Mouse (Mus musculus): ENCODE data around the gene Creg1. TPM values are rescaled to one million over a fixed set of nuclear protein-coding genes. Genes with fewer than 3 reads are reported as not detected.

The Creg1 gene
- 12.4 and 12.8 TPM in 2 replicates for polyA plus RNA-seq (2012; rRNA removed)

DNA sequence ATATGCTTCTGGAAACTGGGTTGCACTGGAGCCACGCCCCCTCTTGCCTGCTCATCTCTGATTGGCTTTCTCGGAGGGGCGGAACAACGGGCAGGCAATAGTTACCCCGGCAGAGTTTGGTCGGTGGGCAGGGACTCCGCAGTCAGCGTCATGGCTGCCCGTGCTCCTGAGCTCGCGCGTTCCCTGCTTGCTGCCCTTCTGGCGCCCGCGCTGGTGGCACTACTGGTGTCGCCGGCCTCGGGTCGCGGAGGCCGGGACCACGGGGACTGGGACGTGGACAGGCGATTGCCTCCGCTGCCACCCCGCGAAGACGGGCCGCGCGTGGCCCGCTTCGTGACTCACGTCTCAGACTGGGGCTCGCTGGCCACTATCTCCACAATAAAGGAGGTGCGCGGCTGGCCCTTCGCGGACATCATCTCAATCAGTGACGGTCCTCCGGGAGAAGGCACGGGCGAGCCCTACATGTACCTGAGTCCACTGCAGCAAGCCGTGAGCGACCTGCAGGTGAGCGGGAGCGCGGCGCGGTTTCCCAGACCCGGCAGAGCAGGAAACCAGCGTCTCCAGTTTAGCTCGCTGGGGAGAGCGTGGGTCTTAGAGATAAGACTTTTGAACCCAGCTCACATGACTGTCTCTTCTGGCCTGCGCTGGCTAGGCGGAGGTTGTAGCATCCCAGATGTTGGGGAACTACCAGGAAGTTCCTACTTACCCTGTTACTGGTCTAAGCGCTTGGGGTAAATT is at the start of gene Creg1:
Creg1 (plus strand) TSS at position 112 of the 738 bp plus-strand sequence.
- TF ChIP-seq CTCF (IDR thresholded peaks at IDR 0.05; ENCODE audit: borderline replicate concordance, extremely low read depth, insufficient read depth, insufficient read length) (no peak), POLR2A (IDR thresholded peaks at IDR 0.05; ENCODE audit: borderline replicate concordance, extremely low read depth, insufficient read depth, insufficient read length, poor library complexity, severe bottlenecking) (peak; percentile 66; the same call in 1 of the 2 replicates)
- DNase-seq (ENCODE audit: low read depth), result peak; percentile 97

DNA sequence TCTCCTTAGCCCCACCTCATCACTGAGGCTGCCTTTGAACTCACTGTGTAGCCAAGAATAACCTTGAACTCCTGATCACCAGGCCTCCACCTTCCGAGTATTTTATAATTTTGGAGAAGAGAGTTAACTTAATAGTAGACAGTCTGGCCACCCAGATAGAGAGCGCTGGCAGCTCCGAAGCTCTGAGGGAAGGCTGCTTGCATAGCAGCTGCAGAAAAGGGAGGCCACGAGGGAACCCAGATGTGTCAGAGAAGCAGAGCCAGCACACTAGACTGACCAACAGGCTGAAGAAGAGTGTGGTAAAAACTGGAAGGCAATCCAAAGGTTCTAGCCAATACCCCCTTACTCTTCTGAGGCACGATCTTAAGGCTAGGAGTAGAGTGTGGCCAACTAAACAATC is 49.7 kb upstream of the Creg1 start:
- DNase-seq (ENCODE audit: low read depth), result no peak
- no peak for TF ChIP-seq CTCF (IDR thresholded peaks at IDR 0.05; ENCODE audit: borderline replicate concordance, extremely low read depth, insufficient read depth, insufficient read length)
- TF ChIP-seq POLR2A (IDR thresholded peaks at IDR 0.05; ENCODE audit: borderline replicate concordance, extremely low read depth, insufficient read depth, insufficient read length, poor library complexity, severe bottlenecking), result no peak

DNA sequence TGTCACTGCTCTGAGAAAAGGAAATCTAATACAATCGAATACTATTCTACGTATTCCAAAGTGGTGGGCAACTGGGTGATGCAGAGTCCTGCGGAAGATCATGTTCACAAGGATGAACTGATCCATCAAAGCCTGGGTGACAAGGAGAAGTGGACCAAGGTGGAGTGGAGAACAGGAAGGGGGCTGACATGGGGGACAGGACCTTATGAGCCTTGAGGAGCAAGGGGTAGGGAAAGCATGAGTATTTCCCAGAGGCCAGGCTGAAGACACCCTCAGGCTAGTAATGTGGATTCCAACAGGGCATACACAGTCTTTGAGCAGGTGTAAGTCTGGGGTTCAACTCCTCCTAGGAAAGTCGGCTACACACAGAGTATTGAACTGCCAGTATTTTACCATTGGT is 47.1 kb upstream of the Creg1 start:
- DNase-seq (ENCODE audit: low read depth), result no peak
- TF ChIP-seq CTCF (IDR thresholded peaks at IDR 0.05; ENCODE audit: borderline replicate concordance, extremely low read depth, insufficient read depth, insufficient read length) (no peak), POLR2A (IDR thresholded peaks at IDR 0.05; ENCODE audit: borderline replicate concordance, extremely low read depth, insufficient read depth, insufficient read length, poor library complexity, severe bottlenecking) (no peak)

DNA sequence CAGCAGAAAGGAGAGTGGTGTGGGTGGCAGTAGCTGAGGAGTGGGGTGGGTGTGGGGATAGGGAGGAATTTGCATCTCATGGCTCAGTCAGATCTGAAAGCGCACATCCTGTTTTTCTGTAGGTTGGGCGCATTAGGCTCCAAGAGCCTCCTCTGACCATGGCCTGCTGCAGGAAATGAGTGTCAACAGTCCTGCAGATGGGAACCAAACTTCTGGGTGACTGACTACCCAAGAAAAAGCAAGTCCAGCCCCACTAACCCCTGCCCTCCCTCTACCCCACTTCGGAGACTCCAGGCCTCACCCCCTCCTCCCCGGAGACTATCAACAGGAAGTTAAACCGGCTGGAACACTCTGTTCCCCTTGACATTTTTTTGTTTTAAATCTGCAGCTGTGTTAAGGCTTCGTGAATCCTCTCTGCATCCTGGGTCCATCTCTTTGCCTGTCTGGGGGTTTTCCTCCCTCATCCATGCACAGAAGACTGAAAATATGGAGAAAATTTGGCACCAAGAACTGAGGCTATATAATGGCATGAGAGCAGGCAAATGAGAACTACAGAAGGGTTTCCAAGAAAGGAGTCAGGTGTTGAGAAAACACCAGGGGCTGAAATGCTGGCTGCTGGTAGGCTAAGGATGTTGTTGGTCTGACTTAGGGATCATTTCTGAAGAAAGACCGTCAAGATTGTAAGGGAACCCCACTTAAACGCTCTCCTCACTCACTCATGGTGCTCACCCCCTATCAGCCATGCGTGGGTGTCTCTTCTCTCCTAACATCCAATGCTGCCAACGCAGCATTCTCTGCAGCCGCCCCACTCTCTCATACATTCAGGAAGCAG is 45.6 kb upstream of the Creg1 start:
- DNase-seq (ENCODE audit: low read depth), result peak; percentile 34

DNA sequence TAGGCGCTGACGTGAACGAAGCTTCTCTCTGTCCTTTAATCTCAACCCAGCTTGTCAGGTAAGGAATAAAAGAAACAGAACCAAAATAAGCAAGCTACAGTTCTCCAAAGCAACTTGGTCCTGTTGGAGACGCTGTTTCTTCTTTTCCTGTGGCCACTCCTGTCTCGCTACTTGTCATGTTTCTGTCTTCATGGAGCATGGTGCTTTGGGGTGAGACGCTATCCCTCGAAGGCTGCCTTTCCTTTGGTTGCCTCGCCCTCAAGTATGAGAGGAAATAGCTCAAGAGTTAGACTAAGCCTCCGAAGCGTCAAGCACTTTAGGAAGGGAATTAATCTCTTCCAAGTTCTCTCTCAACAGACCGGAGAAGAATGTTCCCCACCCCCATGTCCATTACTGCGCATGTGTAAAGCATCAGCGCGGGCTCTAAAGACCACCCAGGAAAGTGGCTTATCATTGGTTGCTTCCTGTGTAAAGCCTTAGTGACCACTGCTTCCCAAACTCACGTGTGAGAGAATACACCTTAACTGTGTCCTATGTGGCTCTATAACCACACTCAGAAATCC is 44.9 kb upstream of the Creg1 start:
- no peak for DNase-seq (ENCODE audit: low read depth)
- TF ChIP-seq CTCF (IDR thresholded peaks at IDR 0.05; ENCODE audit: borderline replicate concordance, extremely low read depth, insufficient read depth, insufficient read length) (no peak), POLR2A (IDR thresholded peaks at IDR 0.05; ENCODE audit: borderline replicate concordance, extremely low read depth, insufficient read depth, insufficient read length, poor library complexity, severe bottlenecking) (no peak)

More for the DNA sequence above, 45.6 kb upstream of the Creg1 start:
- TF ChIP-seq CTCF (IDR thresholded peaks at IDR 0.05; ENCODE audit: borderline replicate concordance, extremely low read depth, insufficient read depth, insufficient read length) (no peak), POLR2A (IDR thresholded peaks at IDR 0.05; ENCODE audit: borderline replicate concordance, extremely low read depth, insufficient read depth, insufficient read length, poor library complexity, severe bottlenecking) (no peak)

DNA sequence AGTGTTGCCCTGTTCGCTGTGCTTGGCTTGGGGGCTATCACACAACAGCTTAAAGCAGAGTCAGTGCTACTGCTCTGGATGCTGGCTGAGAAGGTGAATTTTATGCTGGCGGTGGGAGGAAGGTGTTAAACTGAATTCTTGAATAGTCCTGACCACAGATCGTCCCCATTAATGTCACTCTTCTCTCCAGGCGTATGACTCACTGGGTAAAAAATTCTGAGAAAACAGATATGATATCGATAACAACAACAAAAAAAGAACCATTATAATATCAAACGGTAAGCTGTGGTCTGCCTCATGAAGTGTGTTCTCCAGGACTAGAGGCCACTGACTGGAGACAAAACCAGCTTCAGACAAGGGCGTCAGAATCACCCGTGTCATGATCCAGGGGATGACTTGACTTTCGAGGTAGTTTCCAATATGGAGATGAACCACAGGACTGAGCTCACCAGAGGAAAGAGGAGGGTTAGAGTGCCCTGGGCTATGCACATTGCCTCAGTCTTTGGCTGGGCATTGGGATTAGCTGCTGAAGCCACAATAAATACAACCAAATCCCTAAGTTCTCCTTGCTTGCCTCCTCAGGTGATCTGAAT is 40.9 kb upstream of the Creg1 start:
- no peak for DNase-seq (ENCODE audit: low read depth)
- TF ChIP-seq CTCF (IDR thresholded peaks at IDR 0.05; ENCODE audit: borderline replicate concordance, extremely low read depth, insufficient read depth, insufficient read length) (no peak), POLR2A (IDR thresholded peaks at IDR 0.05; ENCODE audit: borderline replicate concordance, extremely low read depth, insufficient read depth, insufficient read length, poor library complexity, severe bottlenecking) (no peak)

DNA sequence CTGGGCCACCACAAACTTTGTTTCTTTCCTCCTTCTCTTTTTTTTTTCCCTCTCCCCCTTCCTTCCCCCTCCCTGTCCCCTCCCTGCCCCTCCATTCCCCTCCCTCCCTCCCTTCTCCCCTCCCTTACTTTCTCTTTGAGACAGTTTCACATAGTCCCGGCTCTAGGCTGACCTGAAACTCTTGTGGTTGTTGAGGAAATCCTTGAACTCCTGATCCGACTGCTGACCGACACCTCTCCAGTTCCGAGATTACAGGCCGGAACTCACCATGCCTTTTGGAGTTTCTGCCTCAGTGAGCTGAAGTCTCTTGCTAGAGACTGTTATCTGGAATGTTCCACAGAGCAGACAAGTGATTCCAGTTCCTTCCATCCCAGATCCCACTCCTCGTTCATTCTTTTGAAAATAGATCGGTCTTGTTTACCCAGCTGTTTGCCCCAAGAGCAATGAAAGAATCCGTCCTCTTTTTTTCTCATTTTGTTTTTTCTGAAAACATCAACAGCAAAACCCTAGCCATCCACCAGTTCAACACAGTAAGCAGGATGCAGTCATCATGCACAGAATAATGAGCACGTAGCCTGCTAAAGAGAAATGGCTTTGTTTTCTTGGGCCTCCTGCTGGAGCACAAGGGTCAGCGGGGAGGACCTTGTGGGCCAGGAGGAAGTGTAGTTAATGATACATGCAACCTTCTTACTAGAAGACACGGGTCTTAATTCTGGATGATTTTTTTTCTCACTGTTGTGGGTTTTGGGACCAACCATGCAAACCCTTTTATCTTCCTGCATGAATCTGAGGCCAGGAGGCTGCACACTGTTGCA is 39.1 kb upstream of the Creg1 start:
- DNase-seq (ENCODE audit: low read depth), result peak; percentile 38
- TF ChIP-seq CTCF (IDR thresholded peaks at IDR 0.05; ENCODE audit: borderline replicate concordance, extremely low read depth, insufficient read depth, insufficient read length) (no peak), POLR2A (IDR thresholded peaks at IDR 0.05; ENCODE audit: borderline replicate concordance, extremely low read depth, insufficient read depth, insufficient read length, poor library complexity, severe bottlenecking) (no peak)

DNA sequence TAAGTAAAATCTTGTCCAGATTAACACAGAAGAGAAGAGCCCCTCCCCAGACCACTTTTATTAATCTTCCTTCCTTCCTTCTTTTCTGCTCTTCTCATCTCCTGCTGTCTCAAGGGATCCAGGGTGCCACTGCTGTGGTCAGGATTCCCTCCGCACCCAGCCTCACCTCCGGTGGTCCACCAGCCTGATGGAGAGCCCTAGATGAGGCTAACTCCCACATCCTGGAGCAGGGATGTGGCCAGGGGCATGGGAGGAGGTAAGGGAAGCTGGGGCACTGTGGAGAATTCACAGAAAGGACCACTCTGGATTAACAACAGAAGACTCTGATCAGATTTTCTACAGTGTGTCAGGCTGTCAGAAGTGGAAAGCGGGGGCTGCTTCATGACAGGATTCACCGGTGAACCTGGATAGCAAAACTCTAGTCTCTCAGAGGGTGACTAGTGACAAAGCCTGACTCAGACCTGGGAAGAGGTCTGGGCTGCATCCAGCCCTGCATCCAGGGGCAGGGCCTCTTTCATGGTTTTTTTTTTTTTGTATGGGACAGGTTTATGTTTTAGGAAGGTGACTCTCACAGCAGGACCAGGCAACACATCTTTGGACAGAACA is 38.4 kb upstream of the Creg1 start:
- TF ChIP-seq CTCF (IDR thresholded peaks at IDR 0.05; ENCODE audit: borderline replicate concordance, extremely low read depth, insufficient read depth, insufficient read length) (no peak), POLR2A (IDR thresholded peaks at IDR 0.05; ENCODE audit: borderline replicate concordance, extremely low read depth, insufficient read depth, insufficient read length, poor library complexity, severe bottlenecking) (no peak)
- no peak for DNase-seq (ENCODE audit: low read depth)

DNA sequence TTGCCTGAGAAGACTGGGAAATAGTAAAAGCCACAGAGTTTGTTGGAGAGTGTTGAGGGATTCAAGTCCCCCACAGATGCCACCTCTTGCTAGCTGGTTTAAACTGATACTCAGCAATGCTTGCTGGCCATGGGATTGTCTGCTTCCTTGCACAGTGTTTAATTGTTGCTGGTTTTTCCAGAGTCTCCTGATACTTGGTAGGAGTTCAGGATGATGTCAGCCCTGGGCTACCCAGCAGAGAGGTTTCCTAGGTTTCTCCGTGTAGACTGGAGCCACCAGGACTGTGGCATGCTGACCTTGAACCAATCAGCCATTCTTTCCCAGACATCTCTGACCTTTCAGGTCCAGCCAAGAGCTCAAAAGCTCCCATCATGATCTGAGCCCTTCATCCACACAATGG is 36.6 kb upstream of the Creg1 start:
- no peak for DNase-seq (ENCODE audit: low read depth)
- TF ChIP-seq POLR2A (IDR thresholded peaks at IDR 0.05; ENCODE audit: borderline replicate concordance, extremely low read depth, insufficient read depth, insufficient read length, poor library complexity, severe bottlenecking) (no peak), CTCF (IDR thresholded peaks at IDR 0.05; ENCODE audit: borderline replicate concordance, extremely low read depth, insufficient read depth, insufficient read length) (no peak)

DNA sequence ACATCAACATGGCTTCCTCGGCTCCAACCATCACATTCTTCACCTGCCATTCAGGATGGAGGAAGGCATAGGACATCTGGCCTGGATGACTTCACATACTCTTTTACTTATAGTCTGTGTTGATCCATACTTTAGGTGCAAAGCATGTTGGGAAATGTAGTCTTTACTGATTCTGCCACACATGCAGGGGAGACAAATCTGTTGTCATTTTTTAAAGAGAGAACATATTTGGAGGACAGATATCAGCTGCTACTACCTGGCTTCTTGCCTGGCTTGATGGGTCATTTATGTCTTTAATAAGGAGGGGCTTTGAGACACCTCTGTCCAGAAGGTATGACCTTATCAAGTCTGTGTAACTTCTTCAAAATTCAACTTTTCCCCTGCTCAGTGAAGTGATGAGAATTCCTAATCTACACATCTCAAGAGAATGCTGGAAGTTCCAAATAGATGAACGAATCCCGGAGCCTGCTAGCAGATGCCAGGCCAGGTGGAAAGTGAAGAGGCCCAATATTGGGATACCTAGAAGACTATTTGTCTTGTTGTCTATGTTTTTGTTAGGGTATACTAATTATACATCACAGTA is 35.4 kb upstream of the Creg1 start:
- DNase-seq (ENCODE audit: low read depth), result no peak
- no peak for TF ChIP-seq POLR2A (IDR thresholded peaks at IDR 0.05; ENCODE audit: borderline replicate concordance, extremely low read depth, insufficient read depth, insufficient read length, poor library complexity, severe bottlenecking)
- TF ChIP-seq CTCF (IDR thresholded peaks at IDR 0.05; ENCODE audit: borderline replicate concordance, extremely low read depth, insufficient read depth, insufficient read length), result no peak
